Mouse (Mus musculus) layer of hippocampus, adult 9-11 months (tissue): ENCODE measurements around the gene Gart.

Source experiments
- DNase-seq: peaks from one replicate; pipeline ENCODE4 v3.0.0; 2022

Gene Gart

GRCm38 (mm10) chr16:91606958-91607357 lies 39.8 kb downstream of the Gart start:
- peak; percentile 31 for DNase-seq

- no peak for DNase-seq
Measured at GRCm38 (mm10) chr16:91605156-91605555, 41.6 kb downstream of the Gart start.

GRCm38 (mm10) chr16:91601693-91602092 lies 45.1 kb downstream of the Gart start:
- no peak for DNase-seq

- no peak for DNase-seq
Measured at GRCm38 (mm10) chr16:91601081-91601480, 45.7 kb downstream of the Gart start.

GRCm38 (mm10) chr16:91599242-91599641 lies 47.5 kb downstream of the Gart start:
- no peak for DNase-seq

- DNase-seq = peak; percentile 99
Measured at GRCm38 (mm10) chr16:91597672-91598010, 49.1 kb downstream of the Gart start, which contains the start of gene Tmem50b. TSS of gene Tmem50b (minus strand) at chr16:91597800.

- no peak for DNase-seq
Measured at GRCm38 (mm10) chr16:91596779-91597671, 49.7 kb downstream of the Gart start.

- DNase-seq = no peak
Measured at GRCm38 (mm10) chr16:91596397-91596778, 50.4 kb downstream of the Gart start.

GRCm38 (mm10) chr16:91595076-91595475 lies 51.7 kb downstream of the Gart start:
- DNase-seq = peak; percentile 47

- no peak for DNase-seq
Measured at GRCm38 (mm10) chr16:91593262-91593661, 53.5 kb downstream of the Gart start.

GRCm38 (mm10) chr16:91592162-91592561 lies 54.6 kb downstream of the Gart start:
- DNase-seq = no peak

GRCm38 (mm10) chr16:91588703-91589102 lies 58.0 kb downstream of the Gart start:
- DNase-seq = no peak

- DNase-seq = no peak
Measured at GRCm38 (mm10) chr16:91587730-91588453, 58.9 kb downstream of the Gart start.

- no peak for DNase-seq
Measured at GRCm38 (mm10) chr16:91586244-91586643, 60.5 kb downstream of the Gart start.

- no peak for DNase-seq
Measured at GRCm38 (mm10) chr16:91585617-91586016, 61.1 kb downstream of the Gart start.

GRCm38 (mm10) chr16:91582307-91582706 lies 64.4 kb downstream of the Gart start:
- no peak for DNase-seq

- peak; percentile 54 for DNase-seq
Measured at GRCm38 (mm10) chr16:91578980-91579720, 67.6 kb downstream of the Gart start.

- no peak for DNase-seq
Measured at GRCm38 (mm10) chr16:91575151-91575550, 71.6 kb downstream of the Gart start.
